Mouse (Mus musculus) fibroblast of lung, adult 2 months (primary cell): ENCODE results near the gene Cybrd1.

Experiments used
- DNase-seq: peaks from one replicate; pipeline ENCODE4 v3.0.0-alpha.2; 2011; ENCODE audit warnings: low read depth

Gene Cybrd1

DNA sequence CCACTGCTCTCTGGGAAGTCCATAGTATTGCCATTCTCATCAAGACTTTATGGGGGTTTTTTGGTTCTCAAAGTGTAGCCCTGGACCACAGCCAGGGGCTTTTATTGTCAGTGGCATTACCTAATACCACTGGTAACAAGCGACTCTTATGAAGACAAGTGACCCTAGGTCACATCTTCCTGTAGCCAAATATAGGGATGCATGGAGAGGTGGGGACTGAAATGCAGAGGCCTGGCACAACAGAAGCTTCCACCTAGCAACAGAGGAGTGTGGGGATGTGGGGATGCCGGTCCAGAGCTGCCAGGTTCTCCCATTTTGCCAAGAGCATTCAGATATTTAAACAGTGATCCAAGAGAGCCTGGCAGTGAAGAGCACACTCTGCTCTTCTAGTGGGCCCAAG lies 5.9 kb downstream of the Cybrd1 start:
- no peak for DNase-seq

DNA sequence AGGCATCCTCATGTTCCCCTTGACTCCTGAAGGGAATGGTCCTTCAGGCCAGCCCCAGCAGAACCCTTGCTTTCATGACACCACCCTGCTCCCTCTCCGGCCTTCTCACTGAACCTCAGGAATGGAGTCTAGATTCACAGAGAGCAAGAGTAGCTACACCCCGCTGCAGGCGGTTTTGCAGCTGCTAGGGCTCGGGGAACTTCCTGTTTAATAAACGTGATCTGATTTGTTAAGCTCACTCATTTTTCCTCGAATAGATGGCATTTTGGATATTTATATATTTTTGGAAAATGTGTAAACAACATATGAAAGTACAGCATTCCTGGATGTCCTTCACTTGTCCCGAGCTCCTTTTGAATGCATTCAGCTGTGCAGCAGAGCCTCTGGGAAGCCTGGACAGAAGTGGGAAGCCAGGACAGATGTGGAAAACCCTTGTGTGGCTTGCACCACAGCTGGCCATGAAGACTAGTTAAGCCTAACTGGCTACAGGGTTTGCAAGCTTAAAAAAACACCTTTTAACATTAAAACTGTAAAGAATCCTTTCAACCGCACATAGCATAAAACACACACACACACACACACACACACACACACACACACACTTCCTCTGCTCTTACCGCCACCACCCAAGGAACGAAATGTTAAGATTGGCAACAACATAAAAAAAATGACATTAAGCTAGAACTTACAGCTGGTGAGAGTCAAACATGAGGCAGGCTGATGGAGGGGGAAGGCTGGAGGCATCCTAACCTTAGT lies 10.2 kb downstream of the Cybrd1 start:
- DNase-seq, result no peak

DNA sequence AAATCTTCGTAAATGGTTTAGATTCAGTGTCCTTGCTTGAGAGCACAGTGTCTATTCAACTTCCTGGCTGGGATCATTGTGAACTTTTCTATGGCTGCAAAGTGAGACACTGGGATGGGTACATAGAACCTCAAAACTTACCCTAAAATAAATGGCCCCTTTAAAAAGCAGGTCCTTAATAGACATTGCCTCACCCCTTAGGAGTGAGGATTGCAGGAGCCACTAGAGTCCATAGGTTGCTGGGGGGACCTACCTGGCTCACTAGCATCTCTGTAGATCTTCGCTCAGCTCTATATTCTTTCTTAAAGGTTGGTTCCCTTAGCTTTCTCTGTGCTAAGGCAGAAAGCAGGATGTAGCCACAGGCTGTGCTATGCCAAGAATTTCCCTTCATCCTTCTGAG lies 12.6 kb downstream of the Cybrd1 start:
- DNase-seq, result no peak

DNA sequence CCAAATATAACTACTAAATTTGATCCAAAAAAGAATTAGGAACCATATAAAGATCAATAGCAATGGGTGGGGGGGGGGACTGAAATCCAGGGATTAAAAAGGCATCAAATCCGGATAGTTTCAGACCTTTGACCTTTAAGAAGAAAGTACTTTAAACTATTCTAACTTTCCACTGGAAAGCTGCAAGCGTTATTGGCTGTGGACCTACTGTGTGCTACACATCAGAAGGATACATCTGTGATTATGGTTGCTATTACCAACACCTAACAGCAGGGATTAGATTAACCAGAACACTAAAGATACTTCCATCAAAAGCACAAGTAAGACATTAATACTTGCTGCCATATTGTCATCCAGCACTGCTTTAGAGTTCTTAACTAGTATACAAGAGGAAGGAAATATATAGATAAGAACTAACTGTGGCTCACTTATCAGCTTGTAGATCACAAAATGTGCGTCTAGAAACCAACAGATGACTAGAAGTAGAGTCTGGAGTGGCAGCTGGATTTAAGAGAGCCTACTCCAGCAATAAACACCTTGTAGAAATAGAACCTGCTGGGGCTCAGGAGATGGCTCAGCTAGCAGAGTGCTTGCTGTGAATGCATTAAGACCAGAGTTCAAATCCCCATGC lies 14.3 kb downstream of the Cybrd1 start:
- DNase-seq, result no peak

DNA sequence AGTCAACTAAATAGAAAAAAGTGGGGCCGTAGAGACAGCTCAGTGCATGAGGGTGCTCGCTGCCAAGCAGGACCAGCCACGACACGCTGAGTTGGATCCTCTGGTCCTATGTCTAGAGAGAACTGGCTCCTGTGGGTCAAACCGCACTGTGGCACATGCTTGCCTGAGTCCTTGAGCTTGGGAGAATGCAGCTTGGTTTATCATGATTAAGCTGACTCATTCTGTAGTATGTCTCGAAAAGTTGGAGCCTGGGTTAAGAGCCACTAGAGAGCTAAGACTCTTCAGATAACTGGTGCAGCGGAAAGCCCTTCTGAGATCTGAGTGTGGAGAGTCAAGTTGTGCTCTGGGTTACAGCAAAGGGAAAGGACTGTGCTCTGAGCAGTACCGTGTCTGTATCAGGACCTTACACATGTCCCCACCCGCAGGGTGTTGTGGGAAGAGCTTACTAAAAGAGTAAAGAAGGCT lies 16.4 kb downstream of the Cybrd1 start:
- DNase-seq, result no peak

DNA sequence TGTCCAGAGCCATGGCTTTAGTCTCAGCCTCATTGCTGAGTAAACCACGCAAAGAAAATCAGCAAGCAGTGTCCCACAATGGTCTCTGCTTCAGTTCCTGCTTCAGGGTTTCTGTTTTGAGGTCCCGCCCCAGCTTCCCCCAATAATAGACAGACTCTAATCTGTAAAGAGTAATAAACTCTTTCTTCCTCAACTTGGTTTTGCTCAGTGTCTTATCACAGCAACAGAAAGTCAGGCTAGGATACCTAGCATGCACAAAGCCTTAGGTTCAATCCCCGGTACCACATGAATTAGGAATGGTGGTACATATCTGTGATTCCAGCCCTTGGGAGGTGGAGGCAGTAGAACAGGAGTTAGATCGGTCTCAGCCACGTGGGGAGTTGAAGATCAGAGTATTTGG lies 17.1 kb downstream of the Cybrd1 start:
- DNase-seq, result no peak

DNA sequence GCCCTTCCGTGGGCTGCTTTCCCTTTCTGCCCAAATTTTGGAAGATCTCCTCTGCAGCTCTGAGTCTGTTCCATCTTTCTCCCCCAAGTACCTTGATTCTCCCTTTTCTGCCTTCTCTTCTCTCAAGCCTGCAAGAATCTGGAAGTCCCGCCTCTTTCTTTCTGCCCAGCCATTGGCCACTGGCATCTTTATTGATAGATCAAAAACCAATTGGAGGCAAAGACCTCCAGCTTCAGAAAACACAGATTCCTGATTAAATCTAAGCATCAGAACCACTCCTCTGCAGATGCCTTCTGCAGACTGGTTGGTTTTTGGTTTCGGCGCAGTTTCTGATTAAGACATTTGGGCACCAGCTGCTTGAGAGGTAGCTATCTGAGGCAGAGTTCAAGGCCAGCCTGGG lies 22.9 kb downstream of the Cybrd1 start:
- no peak for DNase-seq

- no peak for DNase-seq
Measured at GRCm38 (mm10) chr2:71142410-71142809, 24.7 kb downstream of the Cybrd1 start.

- no peak for DNase-seq
Measured at GRCm38 (mm10) chr2:71145853-71146252, 28.1 kb downstream of the Cybrd1 start.

- DNase-seq, result no peak
Measured at GRCm38 (mm10) chr2:71146266-71146665, 28.5 kb downstream of the Cybrd1 start.

DNA sequence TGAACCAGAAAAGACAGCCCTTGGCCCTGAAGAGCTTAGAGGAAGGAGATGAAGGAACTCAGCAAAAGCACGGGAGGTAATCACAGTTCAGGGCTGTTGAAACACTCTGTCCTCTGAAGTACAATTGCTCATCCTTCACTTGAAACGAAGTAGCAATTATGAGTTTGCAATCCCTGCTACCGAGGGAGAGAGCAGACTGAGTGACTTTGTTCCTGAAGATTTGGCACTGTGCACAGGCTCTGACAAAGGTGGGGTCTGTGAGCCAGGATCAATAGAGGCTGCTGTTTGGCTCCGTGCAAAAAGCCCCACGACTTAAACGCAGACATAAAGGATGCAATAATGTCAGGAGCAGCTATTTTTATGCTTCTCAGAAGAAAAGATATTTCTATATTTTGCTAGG lies 30.1 kb downstream of the Cybrd1 start:
- DNase-seq, result no peak

GRCm38 (mm10) chr2:71152170-71152569 lies 34.4 kb downstream of the Cybrd1 start:
- DNase-seq, result no peak

DNA sequence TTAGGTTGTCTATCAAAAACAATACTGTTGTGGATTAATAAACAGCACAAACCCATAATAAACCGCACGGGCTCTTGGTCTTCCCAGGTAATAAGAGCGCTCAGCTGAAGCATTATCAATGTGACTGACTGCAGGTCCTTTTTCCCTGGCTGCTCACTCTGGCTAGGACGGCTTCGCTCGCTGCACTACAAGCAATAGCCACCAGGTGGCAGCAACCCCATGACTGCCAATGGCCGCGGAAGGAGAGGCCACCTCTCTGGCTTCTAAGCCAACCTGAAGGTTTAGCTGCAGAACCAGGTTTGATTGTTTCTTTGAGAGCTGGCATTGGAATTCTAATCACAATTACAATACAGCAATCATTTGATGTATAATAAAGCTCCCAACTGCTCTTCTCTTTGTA lies 37.8 kb downstream of the Cybrd1 start:
- peak; percentile 20 for DNase-seq

GRCm38 (mm10) chr2:71156446-71156845 lies 38.7 kb downstream of the Cybrd1 start:
- DNase-seq, result no peak

GRCm38 (mm10) chr2:71157881-71158280 lies 40.2 kb downstream of the Cybrd1 start:
- no peak for DNase-seq

DNA sequence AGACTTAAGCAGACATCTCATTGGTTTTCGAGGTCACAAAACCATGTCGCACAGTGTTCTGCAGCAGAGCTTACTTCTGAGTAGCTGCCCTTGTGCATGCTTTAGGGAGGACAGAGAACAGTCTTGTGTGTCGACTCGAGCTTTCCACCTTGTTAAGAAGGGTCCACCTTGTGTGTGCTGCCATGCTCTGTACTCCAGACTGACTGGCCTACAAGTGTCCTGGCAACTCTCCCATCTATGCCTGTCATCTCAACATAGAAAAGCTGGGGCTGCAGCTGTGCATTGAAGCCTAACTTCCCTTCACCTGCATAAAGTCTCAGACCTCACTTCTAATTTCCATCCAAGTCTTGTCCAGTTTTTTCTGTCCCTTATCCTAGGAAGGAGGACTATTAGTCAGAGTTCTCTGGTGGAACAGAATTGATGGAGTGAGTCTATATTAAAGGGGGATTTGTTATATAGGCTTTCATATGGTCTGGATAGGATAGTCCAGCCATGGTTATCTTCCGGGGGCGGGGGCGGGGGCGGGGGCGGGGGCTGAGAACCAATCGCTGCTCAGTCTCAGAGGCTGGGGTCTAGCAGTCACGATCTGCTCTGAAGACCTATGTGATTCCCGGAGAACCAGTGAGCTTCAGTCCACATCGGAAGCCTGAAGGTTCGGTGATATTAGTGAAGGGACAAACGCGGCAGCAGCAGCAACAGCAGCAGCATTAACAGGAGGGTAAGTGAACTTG lies 42.0 kb downstream of the Cybrd1 start:
- DNase-seq, result no peak

DNA sequence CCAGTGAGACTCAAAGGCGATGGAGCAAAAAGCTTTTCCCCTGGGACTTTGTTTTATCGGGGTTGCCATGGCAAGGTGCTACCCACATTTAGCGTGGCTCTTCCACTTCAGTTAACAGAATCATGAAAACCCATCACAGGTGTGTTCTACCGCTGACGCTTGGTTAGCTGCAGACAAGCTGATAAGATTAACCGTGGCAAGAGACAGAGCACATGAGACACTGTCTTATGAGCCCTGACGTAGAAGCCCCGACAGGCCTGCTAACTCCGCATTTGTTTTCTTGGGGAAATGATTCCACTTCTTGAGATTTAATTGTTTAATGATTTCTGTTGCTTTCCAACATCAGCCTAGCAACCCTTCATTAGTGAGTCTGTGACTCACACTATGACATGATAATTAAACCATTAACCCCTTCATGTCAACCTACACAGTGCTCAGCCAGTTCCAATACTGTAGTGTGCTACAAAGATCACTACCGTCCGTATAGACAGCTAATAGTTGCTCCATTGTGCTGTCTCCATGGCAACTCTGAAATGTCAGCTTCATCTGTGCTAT lies 42.7 kb downstream of the Cybrd1 start:
- no peak for DNase-seq

- no peak for DNase-seq
Measured at GRCm38 (mm10) chr2:71161558-71161957, 43.8 kb downstream of the Cybrd1 start.

GRCm38 (mm10) chr2:71162831-71163621 lies 45.3 kb downstream of the Cybrd1 start:
- no peak for DNase-seq

DNA sequence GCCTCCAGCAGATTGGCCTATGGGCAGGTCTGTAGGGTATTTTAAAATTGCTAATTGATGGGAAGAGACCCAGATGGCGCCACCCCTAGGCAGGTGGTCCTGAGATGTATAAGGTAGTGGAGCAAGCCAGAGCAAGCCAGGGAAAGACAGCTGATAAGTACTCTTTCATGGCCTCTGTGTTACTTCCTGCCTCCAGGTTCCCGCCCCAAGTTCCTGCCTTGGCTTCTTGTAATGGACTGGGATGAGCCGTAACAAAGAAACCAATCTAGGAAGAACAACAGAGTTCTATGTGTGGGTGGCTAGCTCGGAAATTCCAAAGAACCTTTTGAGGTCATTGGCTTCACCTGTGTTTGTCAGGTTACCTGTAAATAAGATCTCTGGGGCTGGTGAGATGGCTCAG lies 49.5 kb downstream of the Cybrd1 start:
- DNase-seq, result no peak

DNA sequence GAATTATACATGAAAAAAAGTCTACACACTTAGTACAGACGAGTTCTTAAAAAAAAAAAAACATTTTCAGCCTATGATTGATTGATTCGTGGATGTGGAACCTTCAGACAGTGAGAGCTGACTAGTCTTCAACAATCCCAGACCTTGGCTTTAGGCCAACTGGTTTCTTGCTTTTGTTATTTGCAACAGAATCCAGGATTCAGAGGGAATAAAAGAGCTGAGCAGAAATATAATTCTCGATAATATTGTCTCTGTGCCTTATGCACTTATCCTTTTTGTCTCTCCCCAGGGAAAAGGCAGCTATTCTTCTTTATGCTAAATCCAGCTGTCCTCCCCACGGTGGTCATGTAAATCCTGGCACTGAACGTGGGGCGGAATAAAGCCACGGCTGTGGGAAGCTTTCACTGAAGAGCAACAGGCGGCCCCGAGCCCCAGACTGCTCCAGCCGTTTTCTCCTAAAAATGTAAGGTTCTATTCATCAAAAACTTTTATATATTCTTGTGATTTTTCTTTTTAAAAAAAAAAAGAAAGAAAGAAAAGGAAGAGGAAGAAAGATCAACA lies 50.8 kb downstream of the Cybrd1 start:
- DNase-seq, result no peak

- DNase-seq, result no peak
Measured at GRCm38 (mm10) chr2:71173031-71173430, 55.3 kb downstream of the Cybrd1 start.
